Mouse (Mus musculus) bone marrow macrophage, adult 2 months (primary cell): ENCODE measurements around the gene Ppp6r3.

Experiments used
- CTCF ChIP-seq: IDR thresholded peaks from 2 replicates; pipeline ENCODE4 v1.5.1; 2012; ENCODE audit warnings: low read depth, mild to moderate bottlenecking, low read length, moderate library complexity
- POLR2A ChIP-seq: IDR thresholded peaks from 2 replicates; pipeline ENCODE4 v1.6.1; 2012; ENCODE audit warnings: mild to moderate bottlenecking, low read depth, low read length, borderline replicate concordance

DNA sequence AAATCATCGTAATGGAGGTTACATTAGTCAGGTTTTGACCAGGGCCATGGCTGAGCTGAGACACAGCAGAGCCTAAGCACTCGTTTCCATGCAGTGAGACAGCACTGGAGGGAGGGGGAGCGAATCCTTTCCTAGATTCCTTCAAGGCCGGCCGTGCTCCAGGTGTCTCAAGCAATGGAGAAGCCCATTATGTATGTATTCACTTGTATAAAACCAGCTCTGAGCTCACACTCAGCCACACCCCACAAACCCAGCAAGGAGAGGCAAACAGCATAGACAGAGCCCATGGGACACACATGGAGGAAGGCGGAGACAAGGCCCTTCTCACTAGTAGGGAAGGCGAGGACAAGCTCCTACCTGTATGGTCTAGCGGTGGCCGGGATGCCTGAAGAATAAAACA lies 10.5 kb upstream of the Ppp6r3 start:
- TF ChIP-seq CTCF (no peak), POLR2A (no peak)
